Mouse (Mus musculus) hindbrain, postnatal 0 days (tissue): ENCODE data around the gene Slc38a3. TPM values are rescaled to one million over a fixed set of nuclear protein-coding genes. Genes with fewer than 3 reads are reported as not detected.

Experiments
- ATAC-seq: fragments of 200-750 bp; cut with Nextera tagmentation; 2 replicates; pipeline ENCODE4 v1.8.0; 2017; ENCODE audit warnings: mild to moderate bottlenecking, moderate TSS enrichment, moderate library complexity
- DNase-seq: peaks from one replicate; pipeline ENCODE4 v3.0.0-alpha.2; 2015; ENCODE audit warnings: low spot score
- H3K27ac ChIP-seq: fragments of 300-500 bp; sonication (generic); 2 replicates; pipeline ENCODE4 v1.5.1; 2014; ENCODE audit warnings: mild to moderate bottlenecking
- H3K27me3 ChIP-seq: fragments of 300-500 bp; sonication (generic); 2 replicates; pipeline ENCODE4 v1.6.1; 2014; ENCODE audit warnings: low read length, mixed read lengths; ENCODE audit not compliant: insufficient read depth
- H3K36me3 ChIP-seq: fragments of 300-500 bp; sonication (generic); 2 replicates; pipeline ENCODE4 v1.6.1; 2014; ENCODE audit warnings: low read length, mixed read lengths; ENCODE audit not compliant: insufficient read depth
- H3K4me1 ChIP-seq: fragments of 300-500 bp; sonication (generic); 2 replicates; pipeline ENCODE4 v1.6.1; 2014; ENCODE audit warnings: antibody characterized with exemption, low read length, mixed read lengths; ENCODE audit not compliant: insufficient read depth
- H3K4me2 ChIP-seq: fragments of 300-500 bp; sonication (generic); 2 replicates; pipeline ENCODE4 v1.6.1; 2014; ENCODE audit warnings: low read depth, mild to moderate bottlenecking, low read length, moderate library complexity, mixed read lengths
- H3K4me3 ChIP-seq: fragments of 300-500 bp; sonication (generic); 2 replicates; pipeline ENCODE4 v1.5.1; 2014; ENCODE audit warnings: low read length
- H3K9ac ChIP-seq: fragments of 300-500 bp; sonication (generic); replicated peaks from 2 replicates; pipeline ENCODE4 v1.6.1; 2014; ENCODE audit warnings: mild to moderate bottlenecking, low read length, moderate library complexity, mixed read lengths
- H3K9me3 ChIP-seq: fragments of 300-500 bp; sonication (generic); 2 replicates; pipeline ENCODE4 v1.6.1; 2016; ENCODE audit warnings: low read length, mixed read lengths
- CTCF ChIP-seq: IDR thresholded peaks from 2 replicates; pipeline ENCODE4 v1.5.1; 2016; ENCODE audit warnings: antibody characterized with exemption, control low read depth, low read depth
- WGBS: fragments of 180-500 bp; shearing (Covaris S2); extraction: QIAGEN DNeasy Blood & Tissue Kit; methylation state at CpG from one replicate; pipeline ENCODE4 v1.1.7; 2014; 5-methylcytosine and 5-hydroxymethylcytosine counted together
- polyA plus RNA-seq: library from polyadenylated mRNA; unstranded; fragments of >200 nt; fragmentation: Nextera tagmentation; extraction: Ambion mirVana; gene quantifications from 2 replicates; pipeline ENCODE4 v1.2.1, GENCODE M21; 2015
- total RNA-seq: library from RNA; depleted of rRNA; stranded (reverse); fragments of >200 nt; gene quantifications from 2 replicates; pipeline ENCODE4 v1.2.3, GENCODE M21; 2014

The Slc38a3 gene
- total and polyA plus RNA-seq, 2 experiments from 2014 or later: 54.5 to 134 TPM

DNA sequence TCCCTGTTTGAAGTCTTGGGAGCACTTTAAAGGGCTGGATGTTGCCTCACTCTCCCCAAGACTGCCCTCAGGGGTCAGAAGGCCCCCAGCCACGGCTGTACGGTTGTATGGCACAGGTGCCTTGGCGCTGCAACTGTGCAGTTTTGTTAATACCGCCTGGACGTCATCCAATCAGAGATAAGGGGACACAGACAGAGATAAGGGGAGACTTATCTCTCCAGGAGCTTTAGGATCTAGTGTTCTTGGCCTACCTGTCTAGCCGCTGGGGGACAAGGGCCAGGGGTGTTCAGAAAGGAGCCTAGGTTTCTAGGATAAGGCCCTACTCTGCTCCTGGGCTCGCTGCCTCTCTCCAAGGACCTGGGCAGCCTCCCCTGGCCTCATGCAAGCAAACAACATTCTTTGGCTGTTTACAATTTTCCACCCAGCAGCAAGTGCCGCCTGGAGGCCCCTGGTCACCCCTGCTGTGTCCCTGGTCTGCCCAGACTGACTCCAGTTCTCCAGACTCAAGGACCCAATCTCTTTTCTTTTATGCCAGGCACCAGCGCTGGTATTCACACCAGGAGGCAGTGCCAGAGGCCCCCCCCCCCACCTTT, 61.6 kb downstream of the Slc38a3 start:
- DNase-seq (no peak), ATAC-seq (no peak)
- Histone ChIP-seq H3K4me1 (peaks cover 21% of the 10 kb centered on the region), H3K27me3 (no peaks in the 10 kb centered on the region), H3K36me3 (no peaks in the 10 kb centered on the region), H3K27ac (peak overlapping the region; percentile 11; the same call in 1 of the 2 replicates), H3K4me2 (no peak overlapping the region), H3K9me3 (no peaks in the 10 kb centered on the region), H3K4me3 (no peak overlapping the region), H3K9ac (0 out of 2 replicates have a peak overlapping the region, but pooled peaks have one; percentile 21)
- no peak for TF ChIP-seq CTCF
- WGBS: 57% methylated on average over 9 of the region's 9 CpGs

DNA sequence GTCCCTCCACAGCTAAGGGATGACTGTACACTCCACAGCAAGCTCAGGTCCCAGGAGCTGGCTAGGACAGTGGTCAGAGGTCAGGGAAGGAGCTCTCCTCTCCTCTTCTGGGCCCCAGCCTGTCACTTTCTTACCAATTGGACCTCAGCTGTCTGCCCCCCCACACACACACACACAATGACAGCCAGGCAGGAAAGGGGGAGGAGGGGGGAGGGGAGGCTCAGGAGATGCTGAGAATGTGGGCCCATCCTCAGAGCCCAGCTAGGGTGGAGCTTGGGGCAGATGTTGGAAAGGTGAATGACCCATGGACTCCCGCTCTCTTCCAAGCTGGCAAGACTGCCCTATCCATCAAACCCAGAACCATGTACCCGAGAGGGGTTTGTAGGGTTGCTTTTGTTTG, 62.3 kb downstream of the Slc38a3 start:
- Histone ChIP-seq H3K4me1 (peaks cover 18% of the 10 kb centered on the region), H3K4me2 (0 out of 2 replicates have a peak overlapping the region, but pooled peaks have one; percentile 0), H3K4me3 (no peak overlapping the region), H3K9me3 (no peaks in the 10 kb centered on the region), H3K36me3 (no peaks in the 10 kb centered on the region), H3K9ac (no peak overlapping the region), H3K27me3 (no peaks in the 10 kb centered on the region), H3K27ac (peak overlapping the region; percentile 27)
- ATAC-seq (no peak), DNase-seq (no peak)
- no peak for TF ChIP-seq CTCF
- WGBS: 67% methylated on average over 2 of the region's 2 CpGs

DNA sequence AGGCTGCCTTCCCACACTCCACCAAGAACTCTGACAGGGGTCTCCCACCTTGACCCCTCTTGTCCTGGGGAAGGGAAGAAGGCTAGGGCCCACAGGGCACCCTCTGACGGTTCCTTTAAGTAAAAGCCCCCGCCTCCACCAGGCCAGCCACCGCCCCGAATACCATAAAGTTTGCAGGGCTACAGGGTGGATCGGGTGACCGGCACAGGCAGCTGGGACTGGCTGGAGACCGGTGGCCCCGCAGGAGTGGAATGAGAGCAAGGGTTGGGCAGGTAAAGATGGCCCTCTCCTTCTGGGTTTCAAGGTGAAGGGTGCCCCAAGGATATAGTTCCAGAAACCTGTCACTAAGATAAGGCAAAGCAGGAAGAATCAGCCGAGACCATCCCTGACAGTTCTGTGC, 62.7 kb downstream of the Slc38a3 start:
- peak overlapping the region; percentile 27; the same call in 1 of the 2 replicates for H3K27ac ChIP-seq
- no peak overlapping the region for H3K4me3 ChIP-seq
- ATAC-seq (no peak), DNase-seq (no peak)
- no peak for TF ChIP-seq CTCF
- no peaks in the 10 kb centered on the region for H3K36me3 ChIP-seq
- H3K27me3 ChIP-seq: no peaks in the 10 kb centered on the region
- H3K9ac ChIP-seq: no peak overlapping the region
- no peaks in the 10 kb centered on the region for H3K9me3 ChIP-seq
- WGBS: 30% methylated on average over 9 of the region's 9 CpGs
- 0 out of 2 replicates have a peak overlapping the region, but pooled peaks have one; percentile 0 for H3K4me2 ChIP-seq
- H3K4me1 ChIP-seq: peaks cover 13% of the 10 kb centered on the region

DNA sequence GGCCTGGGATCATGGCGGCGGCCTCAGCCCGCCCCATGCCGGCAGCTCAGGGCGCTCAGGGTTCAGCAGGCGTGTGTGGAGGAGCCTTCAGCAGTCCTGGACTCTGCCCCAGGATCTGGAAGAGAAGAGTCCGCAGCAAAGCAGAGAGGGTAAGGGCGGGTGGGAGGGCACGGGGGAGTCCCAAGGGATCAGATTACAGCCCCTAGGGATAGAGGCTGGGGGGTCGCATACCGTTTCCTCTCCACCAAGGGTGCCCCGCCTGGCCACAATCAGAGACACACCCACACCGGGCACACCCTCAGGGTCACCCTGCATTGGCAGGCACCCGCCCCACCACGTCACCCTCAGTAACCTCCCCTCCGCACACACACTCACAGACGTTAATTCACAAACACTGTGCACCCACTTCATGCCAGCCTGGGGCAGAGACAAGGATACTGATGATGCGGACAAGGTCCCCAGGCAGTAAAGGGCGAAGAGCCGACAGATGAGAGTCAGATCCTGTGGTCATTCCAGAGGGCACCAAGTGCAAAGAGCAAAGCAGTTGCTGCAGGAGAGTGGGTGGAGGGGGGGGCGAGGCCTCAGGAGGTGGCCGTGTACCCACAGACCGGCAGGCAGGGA, 64.2 kb downstream of the Slc38a3 start:
- ATAC-seq (no peak), DNase-seq (no peak)
- H3K27ac ChIP-seq: no peak overlapping the region
- H3K36me3 ChIP-seq: no peaks in the 10 kb centered on the region
- H3K4me1 ChIP-seq: peaks cover 9% of the 10 kb centered on the region; the same call in 1 of the 2 replicates
- H3K9me3 ChIP-seq: no peaks in the 10 kb centered on the region
- no peak overlapping the region for H3K4me3 ChIP-seq
- 0 out of 2 replicates have a peak overlapping the region, but pooled peaks have one; percentile 10 for H3K4me2 ChIP-seq
- no peak overlapping the region; the same call in 1 of the 2 replicates for H3K9ac ChIP-seq
- TF ChIP-seq CTCF: no peak
- 43% methylated on average over 21 of the region's 23 CpGs for WGBS
- H3K27me3 ChIP-seq: no peaks in the 10 kb centered on the region

DNA sequence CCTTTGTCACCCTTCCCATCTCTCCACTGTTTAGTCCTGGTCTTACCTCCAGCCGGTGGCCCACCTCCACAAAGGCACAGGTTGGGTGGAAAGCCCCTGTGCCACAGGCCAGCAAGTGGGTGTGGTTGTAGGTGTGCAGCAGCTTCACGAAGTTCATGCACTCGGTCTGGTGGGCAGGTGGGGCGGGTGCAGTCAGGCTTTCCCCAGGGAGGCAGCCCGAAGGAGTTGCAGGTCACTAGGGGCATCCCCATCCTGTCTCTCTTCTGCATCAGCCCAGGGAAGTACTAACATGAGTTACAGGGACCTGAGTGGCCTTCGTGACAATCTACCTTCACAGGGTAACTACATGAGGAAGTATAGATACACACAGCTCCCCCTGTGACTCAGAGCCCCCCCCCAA, 66.1 kb downstream of the Slc38a3 start:
- Histone ChIP-seq H3K4me2 (no peak overlapping the region), H3K4me1 (peaks cover 9% of the 10 kb centered on the region; the same call in 1 of the 2 replicates), H3K9ac (no peak overlapping the region), H3K4me3 (no peak overlapping the region), H3K9me3 (no peaks in the 10 kb centered on the region), H3K36me3 (no peaks in the 10 kb centered on the region), H3K27ac (no peak overlapping the region), H3K27me3 (no peaks in the 10 kb centered on the region)
- 81% methylated on average over 6 of the region's 6 CpGs for WGBS
- TF ChIP-seq CTCF: no peak
- ATAC-seq: no peak
- DNase-seq: no peak

DNA sequence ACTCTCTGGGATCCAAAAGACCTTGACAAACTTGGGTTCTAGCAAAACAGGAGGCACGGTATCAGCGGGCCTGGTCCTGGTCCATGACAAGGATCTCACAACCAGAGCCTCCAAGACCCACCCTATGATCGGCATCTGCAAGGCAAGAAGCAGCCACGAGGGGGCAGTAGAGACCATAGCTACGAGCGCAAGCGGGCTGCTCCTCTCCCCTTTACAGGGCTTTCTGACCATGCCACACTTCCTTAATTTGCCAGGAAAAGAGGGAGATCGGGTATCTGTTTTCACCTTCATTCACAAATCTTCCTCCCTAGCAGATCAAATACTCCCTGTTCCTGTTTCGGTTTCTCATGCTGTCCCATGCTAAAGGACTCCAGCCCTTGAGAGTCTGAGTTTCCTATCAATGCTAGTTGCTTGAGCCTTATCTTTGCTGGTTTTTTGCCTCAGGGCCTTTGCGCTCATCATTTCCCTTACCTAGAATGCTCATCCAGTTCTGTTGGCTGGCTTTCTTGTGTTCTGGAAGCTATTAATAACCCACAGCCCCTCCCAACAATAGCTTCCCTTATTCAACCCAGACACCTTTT, 67.2 kb downstream of the Slc38a3 start:
- Histone ChIP-seq H3K9me3 (no peaks in the 10 kb centered on the region), H3K4me3 (no peak overlapping the region), H3K9ac (no peak overlapping the region), H3K27ac (peak overlapping the region; percentile 28; the same call in 1 of the 2 replicates), H3K4me1 (peaks cover 4% of the 10 kb centered on the region; the same call in 1 of the 2 replicates), H3K27me3 (no peaks in the 10 kb centered on the region), H3K4me2 (no peak overlapping the region), H3K36me3 (no peaks in the 10 kb centered on the region)
- peak; percentile 84 for ATAC-seq
- TF ChIP-seq CTCF: peak; percentile 99
- 11% methylated on average over 10 of the region's 10 CpGs for WGBS
- peak; percentile 95 for DNase-seq
